Mouse (Mus musculus): ENCODE data around the gene Pcbp4. TPM values are rescaled to one million over a fixed set of nuclear protein-coding genes. Genes with fewer than 3 reads are reported as not detected.

Pcbp4 gene
- polyA plus RNA-seq, 1 experiment from 2014 or later = 226 TPM

- no peaks in the 10 kb centered on the region for H3K27me3 ChIP-seq (replicated peaks; ENCODE audit: control insufficient read depth, insufficient read depth, low read length)
- no peak for DNase-seq (ENCODE audit: low spot score)
- peaks cover 24% of the 10 kb centered on the region for H3K36me3 ChIP-seq (ENCODE audit: control insufficient read depth, insufficient read depth, low read length)
- H3K4me1 ChIP-seq (ENCODE audit: control insufficient read depth, insufficient read depth, low read length) = peaks cover 7% of the 10 kb centered on the region; the same call in 1 of the 2 replicates
- ATAC-seq = no peak; the same call in 1 of the 2 replicates
- 4% methylated on average over 16 of the region's 16 CpGs for WGBS
- peak overlapping the region; percentile 58 for H3K9ac ChIP-seq (ENCODE audit: low read length)
- peak overlapping the region; percentile 75 for H3K4me2 ChIP-seq (ENCODE audit: low read length)
- peak overlapping the region; percentile 66 for H3K4me3 ChIP-seq (ENCODE audit: low read depth, low read length)
- H3K27ac ChIP-seq (ENCODE audit: low read depth, low read length) = no peak overlapping the region
- no peaks in the 10 kb centered on the region for H3K9me3 ChIP-seq (replicated peaks; ENCODE audit: control insufficient read depth, low read length)
Observed at GRCm38 (mm10) chr9:106477649-106478048, 24.6 kb downstream of the Pcbp4 start.

GRCm38 (mm10) chr9:106478101-106478500 lies 25.0 kb downstream of the Pcbp4 start:
- Histone ChIP-seq H3K4me1 (ENCODE audit: control insufficient read depth, insufficient read depth, low read length) (peaks cover 7% of the 10 kb centered on the region; the same call in 1 of the 2 replicates), H3K27ac (ENCODE audit: low read depth, low read length) (no peak overlapping the region), H3K4me2 (ENCODE audit: low read length) (peak overlapping the region; percentile 75), H3K9ac (ENCODE audit: low read length) (peak overlapping the region; percentile 58), H3K4me3 (ENCODE audit: low read depth, low read length) (peak overlapping the region; percentile 66), H3K9me3 (replicated peaks; ENCODE audit: control insufficient read depth, low read length) (no peaks in the 10 kb centered on the region), H3K27me3 (replicated peaks; ENCODE audit: control insufficient read depth, insufficient read depth, low read length) (no peaks in the 10 kb centered on the region), H3K36me3 (ENCODE audit: control insufficient read depth, insufficient read depth, low read length) (peaks cover 29% of the 10 kb centered on the region)
- no peak for DNase-seq (ENCODE audit: low spot score)
- ATAC-seq = no peak
- 84% methylated on average over 9 of the region's 9 CpGs for WGBS

- Histone ChIP-seq H3K9me3 (replicated peaks; ENCODE audit: control insufficient read depth, low read length) (no peaks in the 10 kb centered on the region), H3K4me2 (ENCODE audit: low read length) (no peak overlapping the region), H3K4me3 (ENCODE audit: low read depth, low read length) (no peak overlapping the region), H3K36me3 (ENCODE audit: control insufficient read depth, insufficient read depth, low read length) (peaks cover 51% of the 10 kb centered on the region), H3K4me1 (ENCODE audit: control insufficient read depth, insufficient read depth, low read length) (peaks cover 7% of the 10 kb centered on the region; the same call in 1 of the 2 replicates), H3K27me3 (replicated peaks; ENCODE audit: control insufficient read depth, insufficient read depth, low read length) (no peaks in the 10 kb centered on the region), H3K27ac (ENCODE audit: low read depth, low read length) (no peak overlapping the region), H3K9ac (ENCODE audit: low read length) (no peak overlapping the region)
- ATAC-seq (no peak), DNase-seq (ENCODE audit: low spot score) (no peak)
- WGBS = 96% methylated on average over 7 of the region's 7 CpGs
Observed at GRCm38 (mm10) chr9:106480541-106480940, 27.4 kb downstream of the Pcbp4 start.

- 95% methylated on average over 15 of the region's 15 CpGs for WGBS
Observed at GRCm38 (mm10) chr9:106481075-106481474, 28.0 kb downstream of the Pcbp4 start.

GRCm38 (mm10) chr9:106481676-106482075 lies 28.6 kb downstream of the Pcbp4 start:
- H3K36me3 ChIP-seq (ENCODE audit: control insufficient read depth, insufficient read depth, low read length) = peaks cover 57% of the 10 kb centered on the region
- no peaks in the 10 kb centered on the region for H3K9me3 ChIP-seq (replicated peaks; ENCODE audit: control insufficient read depth, low read length)
- peaks cover 7% of the 10 kb centered on the region; the same call in 1 of the 2 replicates for H3K4me1 ChIP-seq (ENCODE audit: control insufficient read depth, insufficient read depth, low read length)
- H3K27ac ChIP-seq (ENCODE audit: low read depth, low read length) = no peak overlapping the region
- no peak overlapping the region for H3K4me2 ChIP-seq (ENCODE audit: low read length)
- H3K27me3 ChIP-seq (replicated peaks; ENCODE audit: control insufficient read depth, insufficient read depth, low read length) = no peaks in the 10 kb centered on the region
- ATAC-seq = no peak
- no peak for DNase-seq (ENCODE audit: low spot score)
- H3K9ac ChIP-seq (ENCODE audit: low read length) = no peak overlapping the region
- 92% methylated on average over 13 of the region's 13 CpGs for WGBS
- H3K4me3 ChIP-seq (ENCODE audit: low read depth, low read length) = no peak overlapping the region

More at GRCm38 (mm10) chr9:106481075-106481474, 28.0 kb downstream of the Pcbp4 start:
- H3K36me3 ChIP-seq (ENCODE audit: control insufficient read depth, insufficient read depth, low read length) = peaks cover 57% of the 10 kb centered on the region
- peaks cover 7% of the 10 kb centered on the region; the same call in 1 of the 2 replicates for H3K4me1 ChIP-seq (ENCODE audit: control insufficient read depth, insufficient read depth, low read length)
- no peak overlapping the region for H3K4me3 ChIP-seq (ENCODE audit: low read depth, low read length)
- H3K9me3 ChIP-seq (replicated peaks; ENCODE audit: control insufficient read depth, low read length) = no peaks in the 10 kb centered on the region
- H3K27me3 ChIP-seq (replicated peaks; ENCODE audit: control insufficient read depth, insufficient read depth, low read length) = no peaks in the 10 kb centered on the region
- no peak overlapping the region for H3K4me2 ChIP-seq (ENCODE audit: low read length)
- no peak for DNase-seq (ENCODE audit: low spot score)
- no peak overlapping the region for H3K9ac ChIP-seq (ENCODE audit: low read length)
- H3K27ac ChIP-seq (ENCODE audit: low read depth, low read length) = no peak overlapping the region
- no peak for ATAC-seq

GRCm38 (mm10) chr9:106482578-106483115 lies 29.6 kb downstream of the Pcbp4 start:
- H3K9ac ChIP-seq (ENCODE audit: low read length) = no peak overlapping the region
- peaks cover 6% of the 10 kb centered on the region; the same call in 1 of the 2 replicates for H3K4me1 ChIP-seq (ENCODE audit: control insufficient read depth, insufficient read depth, low read length)
- no peak for ATAC-seq
- H3K4me2 ChIP-seq (ENCODE audit: low read length) = no peak overlapping the region
- no peak for DNase-seq (ENCODE audit: low spot score)
- 94% methylated on average over 17 of the region's 17 CpGs for WGBS
- H3K9me3 ChIP-seq (replicated peaks; ENCODE audit: control insufficient read depth, low read length) = no peaks in the 10 kb centered on the region
- H3K27me3 ChIP-seq (replicated peaks; ENCODE audit: control insufficient read depth, insufficient read depth, low read length) = no peaks in the 10 kb centered on the region
- no peak overlapping the region for H3K27ac ChIP-seq (ENCODE audit: low read depth, low read length)
- no peak overlapping the region for H3K4me3 ChIP-seq (ENCODE audit: low read depth, low read length)
- H3K36me3 ChIP-seq (ENCODE audit: control insufficient read depth, insufficient read depth, low read length) = peaks cover 57% of the 10 kb centered on the region

- Histone ChIP-seq H3K4me2 (ENCODE audit: low read length) (no peak overlapping the region), H3K4me3 (ENCODE audit: low read depth, low read length) (no peak overlapping the region), H3K4me1 (ENCODE audit: control insufficient read depth, insufficient read depth, low read length) (0 out of 2 replicates have a peak, but pooled peaks cover 1% of the 10 kb centered on the region), H3K9me3 (replicated peaks; ENCODE audit: control insufficient read depth, low read length) (no peaks in the 10 kb centered on the region), H3K36me3 (ENCODE audit: control insufficient read depth, insufficient read depth, low read length) (peaks cover 57% of the 10 kb centered on the region), H3K9ac (ENCODE audit: low read length) (no peak overlapping the region), H3K27me3 (replicated peaks; ENCODE audit: control insufficient read depth, insufficient read depth, low read length) (no peaks in the 10 kb centered on the region), H3K27ac (ENCODE audit: low read depth, low read length) (no peak overlapping the region)
- no peak for DNase-seq (ENCODE audit: low spot score)
- WGBS = 97% methylated on average over 10 of the region's 10 CpGs
- no peak for ATAC-seq
Observed at GRCm38 (mm10) chr9:106483136-106483535, 30.0 kb downstream of the Pcbp4 start.

- no peaks in the 10 kb centered on the region for H3K9me3 ChIP-seq (replicated peaks; ENCODE audit: control insufficient read depth, low read length)
- DNase-seq (ENCODE audit: low spot score) (no peak), ATAC-seq (no peak)
- H3K27me3 ChIP-seq (replicated peaks; ENCODE audit: control insufficient read depth, insufficient read depth, low read length) = no peaks in the 10 kb centered on the region
- H3K9ac ChIP-seq (ENCODE audit: low read length) = no peak overlapping the region
- no peak overlapping the region for H3K4me2 ChIP-seq (ENCODE audit: low read length)
- WGBS = 94% methylated on average over 17 of the region's 17 CpGs
- H3K27ac ChIP-seq (ENCODE audit: low read depth, low read length) = no peak overlapping the region
- H3K4me3 ChIP-seq (ENCODE audit: low read depth, low read length) = no peak overlapping the region
- H3K36me3 ChIP-seq (ENCODE audit: control insufficient read depth, insufficient read depth, low read length) = peaks cover 57% of the 10 kb centered on the region
- no peaks in the 10 kb centered on the region for H3K4me1 ChIP-seq (ENCODE audit: control insufficient read depth, insufficient read depth, low read length)
Observed at GRCm38 (mm10) chr9:106483606-106484005, 30.5 kb downstream of the Pcbp4 start.

GRCm38 (mm10) chr9:106485076-106485475 lies 32.0 kb downstream of the Pcbp4 start:
- H3K27ac ChIP-seq (ENCODE audit: low read depth, low read length) = no peak overlapping the region
- H3K4me2 ChIP-seq (ENCODE audit: low read length) = no peak overlapping the region
- DNase-seq (ENCODE audit: low spot score) (no peak), ATAC-seq (no peak)
- H3K36me3 ChIP-seq (ENCODE audit: control insufficient read depth, insufficient read depth, low read length) = peaks cover 53% of the 10 kb centered on the region
- no peaks in the 10 kb centered on the region for H3K4me1 ChIP-seq (ENCODE audit: control insufficient read depth, insufficient read depth, low read length)
- H3K9ac ChIP-seq (ENCODE audit: low read length) = no peak overlapping the region
- no peak overlapping the region for H3K4me3 ChIP-seq (ENCODE audit: low read depth, low read length)
- H3K27me3 ChIP-seq (replicated peaks; ENCODE audit: control insufficient read depth, insufficient read depth, low read length) = no peaks in the 10 kb centered on the region
- WGBS = 79% methylated on average over 10 of the region's 10 CpGs
- H3K9me3 ChIP-seq (replicated peaks; ENCODE audit: control insufficient read depth, low read length) = no peaks in the 10 kb centered on the region
